Mouse (Mus musculus): ENCODE results near the gene Mcam.

DNA sequence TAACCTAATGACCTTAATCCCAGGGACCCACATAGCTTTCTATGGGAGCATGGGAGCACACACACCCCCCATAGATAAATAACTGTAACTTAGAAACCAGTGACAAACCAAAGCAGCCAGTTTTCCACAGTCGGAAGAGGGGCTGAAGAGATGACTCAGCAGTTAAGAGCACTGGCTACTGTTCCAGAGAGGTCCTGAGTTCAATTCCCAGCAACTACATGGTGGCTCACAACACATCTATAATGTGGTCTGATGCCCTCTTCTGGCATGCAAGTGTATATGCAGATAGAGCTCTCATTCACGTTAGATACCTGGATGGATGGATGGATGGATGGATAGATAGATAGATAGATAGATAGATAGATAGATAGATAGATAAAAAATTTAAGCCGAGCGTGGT lies 18.1 kb upstream of the Mcam start:
- TF ChIP-seq POLR2A (IDR thresholded peaks at IDR 0.05; ENCODE audit: low read depth, low read length) (no peak), CTCF (conservative IDR thresholded peaks at IDR 0.05; ENCODE audit: insufficient read depth, insufficient read length, low read depth, low read length) (no peak)

Data from kidney, adult 2 months (tissue).